Mouse (Mus musculus) stomach, embryonic 14.5 days (tissue): Measurements from ENCODE around the gene Ctss. TPM values are rescaled to one million over a fixed set of nuclear protein-coding genes. Genes with fewer than 3 reads are reported as not detected.

Experiments
- ATAC-seq: fragments of 200-750 bp; cut with Nextera tagmentation; 2 replicates; pipeline ENCODE4 v1.8.0; 2017; ENCODE audit warnings: low read depth, moderate TSS enrichment; ENCODE audit not compliant: insufficient number of reproducible peaks, insufficient read depth, low FRiP score
- H3K27ac ChIP-seq: fragments of 300-500 bp; sonication (generic); 2 replicates; pipeline ENCODE4 v1.5.1; 2014; ENCODE audit warnings: mild to moderate bottlenecking, low read length, moderate library complexity, mixed read lengths
- H3K27me3 ChIP-seq: fragments of 300-500 bp; sonication (generic); 2 replicates; pipeline ENCODE4 v1.6.1; 2014; ENCODE audit warnings: low read length, control low read depth, mixed read lengths; ENCODE audit not compliant: control insufficient read depth, insufficient read depth
- H3K36me3 ChIP-seq: fragments of 300-500 bp; sonication (generic); 2 replicates; pipeline ENCODE4 v1.6.1; 2014; ENCODE audit warnings: mild to moderate bottlenecking, control low read depth, low read length, moderate library complexity, mixed read lengths; ENCODE audit not compliant: control insufficient read depth, insufficient read depth
- H3K4me1 ChIP-seq: fragments of 300-500 bp; sonication (generic); 2 replicates; pipeline ENCODE4 v1.6.1; 2014; ENCODE audit warnings: low read length, control low read depth, mixed read lengths; ENCODE audit not compliant: control insufficient read depth, insufficient read depth
- H3K4me2 ChIP-seq: fragments of 300-500 bp; sonication (generic); replicated peaks from 2 replicates; pipeline ENCODE4 v1.6.1; 2014; ENCODE audit warnings: low read depth, low read length, control low read depth
- H3K4me3 ChIP-seq: fragments of 300-500 bp; sonication (generic); 2 replicates; pipeline ENCODE4 v1.5.1; 2014; ENCODE audit warnings: low read depth, low read length, control low read depth
- H3K9ac ChIP-seq: fragments of 300-500 bp; sonication (generic); replicated peaks from 2 replicates; pipeline ENCODE4 v1.6.1; 2014; ENCODE audit warnings: low read depth, mild to moderate bottlenecking, control low read depth, low read length, moderate library complexity, mixed read lengths
- H3K9me3 ChIP-seq: fragments of 300-500 bp; sonication (generic); 2 replicates; pipeline ENCODE4 v1.6.1; 2016; ENCODE audit warnings: low read depth, low read length, control low read depth; ENCODE audit not compliant: control insufficient read depth
- WGBS: fragments of 180-500 bp; shearing (Covaris S2); extraction: QIAGEN DNeasy Blood & Tissue Kit; methylation state at CpG from one replicate; pipeline ENCODE4 v1.1.7; 2014; 5-methylcytosine and 5-hydroxymethylcytosine counted together
- polyA plus RNA-seq: library from polyadenylated mRNA; unstranded; fragments of >200 nt; fragmentation: Nextera tagmentation; extraction: Ambion mirVana; gene quantifications from 2 replicates; pipeline ENCODE4 v1.2.1, GENCODE M21; 2014

The Ctss gene
- polyA plus RNA-seq, 1 experiment from 2014 or later: 20.3 TPM

- peak overlapping the region; percentile 52; the same call in 1 of the 2 replicates for H3K27ac ChIP-seq
- H3K36me3 ChIP-seq: peaks cover 14% of the 10 kb centered on the region
- H3K9ac ChIP-seq: no peak overlapping the region; the same call in 1 of the 2 replicates
- no peak for ATAC-seq
- H3K4me2 ChIP-seq: peak overlapping the region; percentile 27
- H3K4me3 ChIP-seq: no peak overlapping the region; the same call in 1 of the 2 replicates
- H3K9me3 ChIP-seq: no peaks in the 10 kb centered on the region
- H3K27me3 ChIP-seq: no peaks in the 10 kb centered on the region
- WGBS: 35% methylated on average over 10 of the region's 10 CpGs
- no peaks in the 10 kb centered on the region for H3K4me1 ChIP-seq
Observed at GRCm38 (mm10) chr3:95499496-95500140, 27.0 kb upstream of the Ctss start.

- Histone ChIP-seq H3K27me3 (no peaks in the 10 kb centered on the region), H3K4me1 (no peaks in the 10 kb centered on the region), H3K27ac (no peak overlapping the region), H3K4me2 (no peak overlapping the region), H3K4me3 (no peak overlapping the region), H3K9ac (no peak overlapping the region), H3K9me3 (no peaks in the 10 kb centered on the region), H3K36me3 (no peaks in the 10 kb centered on the region)
- 68% methylated on average over 2 of the region's 2 CpGs for WGBS
- ATAC-seq: no peak
Observed at GRCm38 (mm10) chr3:95502312-95502711, 24.3 kb upstream of the Ctss start.

GRCm38 (mm10) chr3:95509348-95509747 lies 17.2 kb upstream of the Ctss start:
- Histone ChIP-seq H3K4me2 (no peak overlapping the region), H3K36me3 (no peaks in the 10 kb centered on the region), H3K4me1 (no peaks in the 10 kb centered on the region), H3K4me3 (no peak overlapping the region), H3K9ac (no peak overlapping the region), H3K9me3 (no peaks in the 10 kb centered on the region), H3K27ac (no peak overlapping the region), H3K27me3 (no peaks in the 10 kb centered on the region)
- WGBS: 74% methylated on average over 6 of the region's 6 CpGs
- no peak for ATAC-seq

- H3K4me3 ChIP-seq: no peak overlapping the region
- no peak overlapping the region for H3K4me2 ChIP-seq
- no peak for ATAC-seq
- no peaks in the 10 kb centered on the region for H3K36me3 ChIP-seq
- 71% methylated on average over 9 of the region's 9 CpGs for WGBS
- no peak overlapping the region for H3K9ac ChIP-seq
- no peaks in the 10 kb centered on the region for H3K27me3 ChIP-seq
- H3K27ac ChIP-seq: no peak overlapping the region
- H3K9me3 ChIP-seq: no peaks in the 10 kb centered on the region
- H3K4me1 ChIP-seq: no peaks in the 10 kb centered on the region
Observed at GRCm38 (mm10) chr3:95511611-95512180, 14.9 kb upstream of the Ctss start.

- no peaks in the 10 kb centered on the region for H3K36me3 ChIP-seq
- H3K27ac ChIP-seq: no peak overlapping the region
- WGBS: 79% methylated on average over 3 of the region's 3 CpGs
- no peak overlapping the region for H3K4me2 ChIP-seq
- ATAC-seq: peak; percentile 77
- H3K4me3 ChIP-seq: no peak overlapping the region
- H3K27me3 ChIP-seq: no peaks in the 10 kb centered on the region
- H3K4me1 ChIP-seq: no peaks in the 10 kb centered on the region
- H3K9ac ChIP-seq: no peak overlapping the region
- H3K9me3 ChIP-seq: no peaks in the 10 kb centered on the region
Observed at GRCm38 (mm10) chr3:95516614-95517041, 10.0 kb upstream of the Ctss start.

GRCm38 (mm10) chr3:95517493-95517898 lies 9.1 kb upstream of the Ctss start:
- no peak overlapping the region for H3K27ac ChIP-seq
- 17% methylated on average over 10 of the region's 10 CpGs for WGBS
- H3K4me1 ChIP-seq: no peaks in the 10 kb centered on the region
- no peaks in the 10 kb centered on the region for H3K36me3 ChIP-seq
- no peak overlapping the region for H3K9ac ChIP-seq
- ATAC-seq: peak; percentile 26; the same call in 1 of the 2 replicates
- H3K27me3 ChIP-seq: no peaks in the 10 kb centered on the region
- H3K4me3 ChIP-seq: no peak overlapping the region
- H3K4me2 ChIP-seq: no peak overlapping the region
- H3K9me3 ChIP-seq: no peaks in the 10 kb centered on the region

- H3K4me1 ChIP-seq: no peaks in the 10 kb centered on the region
- H3K4me2 ChIP-seq: no peak overlapping the region
- H3K9me3 ChIP-seq: no peaks in the 10 kb centered on the region
- no peaks in the 10 kb centered on the region for H3K27me3 ChIP-seq
- WGBS: 76% methylated on average over 7 of the region's 7 CpGs
- no peak overlapping the region for H3K9ac ChIP-seq
- no peak for ATAC-seq
- H3K36me3 ChIP-seq: no peaks in the 10 kb centered on the region
- no peak overlapping the region for H3K4me3 ChIP-seq
- no peak overlapping the region for H3K27ac ChIP-seq
Observed at GRCm38 (mm10) chr3:95518891-95519290, 7.7 kb upstream of the Ctss start.

GRCm38 (mm10) chr3:95519315-95519714 lies 7.3 kb upstream of the Ctss start:
- H3K36me3 ChIP-seq: no peaks in the 10 kb centered on the region
- H3K4me3 ChIP-seq: no peak overlapping the region
- peak; percentile 55; the same call in 1 of the 2 replicates for ATAC-seq
- no peak overlapping the region for H3K27ac ChIP-seq
- no peaks in the 10 kb centered on the region for H3K27me3 ChIP-seq
- 73% methylated on average over 2 of the region's 2 CpGs for WGBS
- no peak overlapping the region for H3K4me2 ChIP-seq
- no peak overlapping the region for H3K9ac ChIP-seq
- no peaks in the 10 kb centered on the region for H3K9me3 ChIP-seq
- no peaks in the 10 kb centered on the region for H3K4me1 ChIP-seq
